Mouse (Mus musculus) subcutaneous adipose tissue, adult 2 months (tissue): Measurements from ENCODE around the gene Gm10197. TPM values are rescaled to one million over a fixed set of nuclear protein-coding genes. Genes with fewer than 3 reads are reported as not detected.

Experiments
- polyA plus RNA-seq: library from polyadenylated mRNA; depleted of rRNA; stranded (reverse); fragments of >200 nt; gene quantifications from 2 replicates; pipeline ENCODE4 v1.2.3, GENCODE M21; 2012; ENCODE audit warnings: low replicate concordance; rRNA removed

The Gm10197 gene
- not detected in 2 replicates for polyA plus RNA-seq

GRCm38 (mm10) chr19:53371666-53372065 is at the start of gene Gm10197:
Gene Gm10197 (minus strand): TSS chr19:53371766.

GRCm38 (mm10) chr19:53390495-53391007 is 19.0 kb upstream of the Gm10197 start, which contains the start of gene Smndc1:
Gene Smndc1 (minus strand): TSS chr19:53390578.

Other genes with a start within 250 kb of the Gm10197 start
- gene Add3, start 231.3 kb downstream of the Gm10197 start, polyA plus RNA-seq, result 27.4 and 60.6 TPM in 2 replicates
- gene Mxi1, start 61.2 kb downstream of the Gm10197 start, polyA plus RNA-seq, result 17.3 and 21.4 TPM in 2 replicates
- 5.2 and 6.7 TPM in 2 replicates for gene Smndc1, start 18.8 kb upstream of the Gm10197 start, polyA plus RNA-seq
- gene Dusp5, start 157.3 kb upstream of the Gm10197 start, polyA plus RNA-seq, result 2.3 and 4.3 TPM in 2 replicates
- gene Nutf2-ps1, start 217.3 kb upstream of the Gm10197 start, polyA plus RNA-seq, result 127 and 165 TPM in 2 replicates
- gene Smc3, start 228.6 kb upstream of the Gm10197 start, polyA plus RNA-seq, result 3.5 and 7.3 TPM in 2 replicates